Mouse (Mus musculus) kidney, embryonic 15.5 days (tissue): ENCODE data around the gene Naip6. TPM values are rescaled to one million over a fixed set of nuclear protein-coding genes. Genes with fewer than 3 reads are reported as not detected.
"Not testable (repeated sequence)": the region's sequence is repeated elsewhere in the genome, so short reads cannot be mapped to it uniquely, and the experiment has no call there.

Experiments used
- ATAC-seq: fragments of 200-750 bp; cut with Nextera tagmentation; replicated peaks from 2 replicates; pipeline ENCODE4 v1.8.0; 2017; ENCODE audit warnings: moderate TSS enrichment; ENCODE audit not compliant: low FRiP score
- H3K27ac ChIP-seq: fragments of 300-500 bp; sonication (generic); 2 replicates; pipeline ENCODE4 v1.5.1; 2015; ENCODE audit warnings: mild to moderate bottlenecking, inconsistent platforms
- H3K27me3 ChIP-seq: fragments of 300-500 bp; sonication (generic); 2 replicates; pipeline ENCODE4 v1.6.1; 2015; ENCODE audit warnings: inconsistent platforms
- H3K36me3 ChIP-seq: fragments of 300-500 bp; sonication (generic); 2 replicates; pipeline ENCODE4 v1.6.1; 2015; ENCODE audit warnings: inconsistent platforms
- H3K4me1 ChIP-seq: fragments of 300-500 bp; sonication (generic); 2 replicates; pipeline ENCODE4 v1.6.1; 2015; ENCODE audit warnings: inconsistent platforms
- H3K4me2 ChIP-seq: fragments of 300-500 bp; sonication (generic); 2 replicates; pipeline ENCODE4 v1.6.1; 2015; ENCODE audit warnings: moderate library complexity, mild to moderate bottlenecking, inconsistent platforms
- H3K4me3 ChIP-seq: fragments of 300-500 bp; sonication (generic); replicated peaks from 2 replicates; pipeline ENCODE4 v1.5.1; 2015; ENCODE audit warnings: mild to moderate bottlenecking, inconsistent platforms
- H3K9ac ChIP-seq: fragments of 300-500 bp; sonication (generic); 2 replicates; pipeline ENCODE4 v1.6.1; 2015; ENCODE audit warnings: mild to moderate bottlenecking, inconsistent platforms
- H3K9me3 ChIP-seq: fragments of 300-500 bp; sonication (generic); replicated peaks from 2 replicates; pipeline ENCODE4 v1.6.1; 2016; ENCODE audit warnings: inconsistent platforms
- WGBS: fragments of 180-500 bp; shearing (Covaris S2); methylation state at CpG from one replicate; pipeline ENCODE4 v1.1.7; 2015; ENCODE audit warnings: mixed read lengths; 5-methylcytosine and 5-hydroxymethylcytosine counted together
- polyA plus RNA-seq: library from polyadenylated mRNA; unstranded; fragments of >200 nt; fragmentation: Nextera tagmentation; extraction: Ambion mirVana; gene quantifications from 2 replicates; pipeline ENCODE4 v1.2.1, GENCODE M21; 2015

The Naip6 gene
- polyA plus RNA-seq = 0.21 and 0.37 TPM in 2 replicates

DNA sequence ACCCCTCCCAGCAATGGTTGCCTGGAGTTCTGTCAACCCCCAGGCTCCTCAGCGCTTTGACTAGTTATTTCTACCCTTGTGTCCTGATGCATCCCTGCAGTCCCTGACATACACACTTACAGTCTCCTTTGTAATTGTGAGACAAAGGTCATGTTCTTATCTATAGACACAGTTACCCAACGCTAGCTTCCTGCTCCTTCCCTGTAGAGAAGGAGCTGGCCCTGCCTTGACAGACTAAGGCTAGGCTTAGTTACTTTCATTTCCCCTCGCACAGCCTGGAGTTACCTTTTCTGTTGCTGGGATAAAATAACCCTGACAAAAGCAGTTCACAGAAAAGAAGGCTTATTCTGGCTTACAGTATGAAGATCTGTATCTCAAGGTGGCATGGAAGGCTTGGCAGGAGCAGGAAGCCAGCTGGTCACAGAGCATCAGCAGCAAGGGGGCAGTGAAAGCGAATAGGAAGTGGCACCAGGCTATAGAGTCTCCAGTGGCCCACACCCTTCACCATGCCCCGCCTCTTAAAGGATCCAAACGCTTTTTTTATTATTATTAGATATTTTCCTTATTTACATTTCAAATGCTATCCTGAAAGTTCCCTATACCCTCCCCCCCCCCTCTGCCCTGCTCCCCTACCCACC is at the start of gene Naip6:
Gene Naip6 (minus strand): TSS at position 419 of the 638 bp plus-strand sequence.
- not testable (repeated sequence) for H3K4me2 ChIP-seq, H3K4me3 ChIP-seq, H3K27ac ChIP-seq, ATAC-seq, H3K36me3 ChIP-seq, H3K27me3 ChIP-seq, H3K9ac ChIP-seq, H3K4me1 ChIP-seq, H3K9me3 ChIP-seq
- WGBS = 75% methylated on average over 6 of the region's 6 CpGs

DNA sequence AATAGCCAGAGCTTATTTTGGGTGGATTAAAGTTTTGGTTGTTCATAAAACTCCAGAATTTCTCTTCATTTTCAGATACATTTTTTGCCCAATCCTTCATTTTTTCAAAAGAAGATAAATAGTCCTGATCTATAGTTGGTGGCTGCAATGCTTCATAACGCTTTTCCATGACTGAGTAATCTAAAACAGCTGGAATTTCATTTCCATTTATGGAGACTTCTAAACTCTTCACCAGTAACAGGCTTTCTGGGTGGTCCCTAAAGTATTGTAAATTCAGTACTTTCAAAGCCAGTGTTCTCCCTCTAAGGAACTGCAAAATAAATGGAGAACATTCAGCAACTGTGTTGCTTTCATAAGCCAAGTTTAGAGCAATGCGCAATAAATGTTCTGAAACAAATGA is 34.8 kb upstream of the Naip6 start:
- H3K4me2 ChIP-seq, H3K4me3 ChIP-seq, H3K9me3 ChIP-seq, H3K4me1 ChIP-seq, ATAC-seq, H3K27me3 ChIP-seq, H3K9ac ChIP-seq, H3K36me3 ChIP-seq: not testable (repeated sequence)
- H3K27ac ChIP-seq = 0 out of 2 replicates have a peak overlapping the region, but pooled peaks have one; percentile 41
- 68% methylated on average over 2 of the region's 2 CpGs for WGBS

DNA sequence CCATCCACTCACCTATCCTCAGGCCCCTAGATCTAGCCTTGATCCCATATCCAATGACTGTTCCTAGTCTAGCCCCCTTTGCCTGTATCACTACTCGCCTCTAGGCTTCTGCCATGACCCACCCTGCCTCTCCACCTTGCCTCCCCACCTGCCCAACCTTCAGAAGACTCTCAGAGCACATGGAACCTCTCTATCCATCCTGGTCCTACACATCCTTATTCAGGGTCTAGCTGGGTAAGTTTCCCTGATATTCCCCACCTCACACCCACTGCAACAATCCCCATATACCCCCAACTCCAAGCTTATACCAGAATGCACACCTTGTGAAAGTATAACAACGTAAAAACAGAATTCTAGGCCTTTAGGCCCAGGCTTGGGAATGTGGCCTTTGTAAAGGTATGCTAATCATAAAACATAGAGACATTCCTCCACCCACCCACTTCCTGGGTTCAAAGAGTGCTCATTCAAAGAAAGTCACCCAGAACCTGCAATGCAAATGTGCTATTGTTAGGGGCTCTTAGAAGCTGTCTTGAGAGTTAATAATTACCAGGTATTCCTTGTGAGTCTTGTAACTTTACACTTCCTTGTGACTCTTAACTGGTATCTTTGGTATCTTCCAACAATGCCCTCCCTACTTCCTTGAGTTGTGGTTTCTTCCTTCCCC is 32.2 kb upstream of the Naip6 start:
- not testable (repeated sequence) for ATAC-seq, H3K36me3 ChIP-seq, H3K4me1 ChIP-seq, H3K27me3 ChIP-seq, H3K9me3 ChIP-seq, H3K9ac ChIP-seq, H3K27ac ChIP-seq, H3K4me3 ChIP-seq, H3K4me2 ChIP-seq
- 72% methylated on average over 1 of the region's 2 CpGs for WGBS

DNA sequence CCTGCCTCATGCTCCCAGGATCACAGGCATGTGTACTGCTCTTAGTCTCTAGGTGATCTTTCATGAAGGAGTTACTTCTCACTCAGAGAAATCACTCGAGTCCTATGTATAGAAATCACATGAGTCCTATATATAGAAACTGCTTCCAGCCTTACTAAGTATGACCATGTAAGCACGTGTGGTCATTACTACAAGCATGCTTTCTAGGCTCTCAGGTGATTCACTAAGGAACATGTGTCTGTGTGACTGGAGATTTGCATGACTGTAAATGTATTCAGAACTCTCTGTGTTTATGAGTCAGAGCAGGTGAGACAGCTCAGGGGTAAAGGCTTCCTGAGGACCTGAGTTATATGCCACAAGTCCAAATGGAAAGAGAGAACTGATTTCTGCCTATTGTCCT is 24.3 kb upstream of the Naip6 start:
- Histone ChIP-seq H3K9ac (no peak overlapping the region), H3K4me3 (no peak overlapping the region), H3K27me3 (no peaks in the 10 kb centered on the region), H3K4me2 (no peak overlapping the region), H3K36me3 (no peaks in the 10 kb centered on the region), H3K4me1 (no peaks in the 10 kb centered on the region), H3K9me3 (no peaks in the 10 kb centered on the region), H3K27ac (no peak overlapping the region)
- no peak for ATAC-seq
- 78% methylated on average over 2 of the region's 2 CpGs for WGBS

DNA sequence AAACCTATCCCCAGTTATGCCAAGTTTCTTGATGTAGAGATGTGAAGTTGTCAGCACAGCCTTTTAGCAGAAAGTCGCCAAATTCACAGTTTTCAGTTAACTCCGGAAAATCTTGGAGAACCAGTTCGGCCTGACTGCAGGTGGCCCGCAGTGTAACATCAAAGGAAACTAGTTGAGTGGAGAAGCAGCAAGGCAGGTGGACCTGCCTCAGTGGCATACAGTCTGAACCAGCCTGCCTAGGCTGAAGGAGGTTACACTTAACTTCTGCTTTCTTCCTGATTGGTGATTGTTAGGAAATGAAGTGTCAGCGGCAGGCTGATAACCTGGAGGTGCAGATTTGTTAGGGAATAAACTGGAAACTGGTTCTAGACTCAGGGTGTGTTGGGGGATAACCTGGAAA is 14.3 kb upstream of the Naip6 start:
- H3K27me3 ChIP-seq, H3K9me3 ChIP-seq, H3K4me2 ChIP-seq, H3K9ac ChIP-seq, H3K4me1 ChIP-seq, ATAC-seq, H3K36me3 ChIP-seq, H3K4me3 ChIP-seq, H3K27ac ChIP-seq: not testable (repeated sequence)
- WGBS = 37% methylated on average over 5 of the region's 5 CpGs

DNA sequence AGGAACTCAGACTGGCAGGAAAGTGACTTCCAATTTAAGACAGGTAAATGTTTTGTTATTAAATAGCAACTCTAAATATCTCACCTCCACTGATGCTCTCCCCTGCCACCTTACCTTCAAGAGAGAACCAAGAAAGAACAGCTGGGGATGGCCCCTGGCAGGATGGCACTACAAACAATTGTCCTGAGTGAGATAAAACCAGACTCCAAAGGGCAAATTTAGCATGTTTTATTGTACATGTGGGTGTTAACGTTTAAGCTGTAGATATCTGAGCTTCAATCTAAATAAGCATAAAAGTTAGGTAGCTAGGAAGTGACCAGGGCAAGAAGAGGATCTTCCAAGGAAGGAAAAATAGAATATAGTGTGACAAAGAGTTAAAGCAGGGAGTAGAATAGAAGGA is 11.4 kb upstream of the Naip6 start:
- H3K4me2 ChIP-seq, H3K4me3 ChIP-seq, ATAC-seq, H3K36me3 ChIP-seq, H3K27me3 ChIP-seq, H3K9ac ChIP-seq, H3K4me1 ChIP-seq, H3K27ac ChIP-seq, H3K9me3 ChIP-seq: not testable (repeated sequence)
- 22% methylated on average over 1 of the region's 1 CpGs for WGBS

DNA sequence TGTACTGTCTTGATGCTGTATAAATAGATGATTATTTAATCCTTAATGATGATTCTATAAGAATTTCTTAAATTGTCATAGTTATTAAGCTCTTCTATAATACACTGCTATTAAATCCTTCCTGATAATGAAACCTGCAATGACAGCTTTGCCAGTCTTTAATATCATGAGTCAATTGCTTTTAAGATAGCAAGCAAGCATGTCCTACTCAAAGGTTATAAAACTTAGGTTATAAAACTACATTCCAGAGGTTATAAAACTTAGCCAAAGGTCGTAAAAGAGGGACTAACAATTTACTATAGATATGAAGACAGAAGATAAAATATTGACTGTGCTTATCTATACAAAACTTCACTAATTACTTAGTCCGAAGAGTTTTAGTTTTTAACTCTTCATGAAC is 10.6 kb upstream of the Naip6 start:
- H3K36me3 ChIP-seq, H3K4me1 ChIP-seq, H3K27me3 ChIP-seq, H3K27ac ChIP-seq, ATAC-seq, H3K9ac ChIP-seq, H3K9me3 ChIP-seq, H3K4me2 ChIP-seq, H3K4me3 ChIP-seq: not testable (repeated sequence)
- 65% methylated on average over 2 of the region's 2 CpGs for WGBS

DNA sequence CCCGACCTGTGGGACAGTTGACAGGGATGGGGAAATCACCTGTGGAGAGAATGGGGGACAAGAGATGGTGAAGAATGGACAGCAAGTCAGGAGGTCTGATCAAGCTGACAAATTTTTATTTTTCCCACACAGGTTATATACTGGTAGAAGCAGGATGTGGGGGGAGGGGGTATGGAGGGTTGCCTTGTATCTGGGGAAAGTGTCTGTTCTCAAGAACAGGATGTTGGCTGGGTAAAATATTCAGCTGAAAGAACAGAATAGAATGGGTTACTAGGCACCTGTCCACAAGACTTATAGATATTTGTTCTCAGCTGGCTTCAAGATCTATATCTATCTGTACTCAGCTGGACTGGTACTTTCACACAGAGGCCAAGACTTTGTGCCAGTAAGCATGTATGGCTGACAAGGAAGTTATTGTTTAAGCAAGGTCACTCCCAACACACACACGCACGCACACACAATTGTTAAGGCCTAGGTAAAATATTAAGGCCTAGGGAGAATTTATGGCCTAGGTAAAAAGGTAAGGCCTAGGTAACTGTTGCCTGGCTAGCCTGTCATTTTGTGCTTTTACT is 4.9 kb upstream of the Naip6 start:
- 83% methylated on average over 3 of the region's 3 CpGs for WGBS
- not testable (repeated sequence) for H3K4me3 ChIP-seq, H3K27me3 ChIP-seq, H3K36me3 ChIP-seq, H3K9ac ChIP-seq, H3K9me3 ChIP-seq, H3K4me1 ChIP-seq, H3K27ac ChIP-seq, H3K4me2 ChIP-seq, ATAC-seq

DNA sequence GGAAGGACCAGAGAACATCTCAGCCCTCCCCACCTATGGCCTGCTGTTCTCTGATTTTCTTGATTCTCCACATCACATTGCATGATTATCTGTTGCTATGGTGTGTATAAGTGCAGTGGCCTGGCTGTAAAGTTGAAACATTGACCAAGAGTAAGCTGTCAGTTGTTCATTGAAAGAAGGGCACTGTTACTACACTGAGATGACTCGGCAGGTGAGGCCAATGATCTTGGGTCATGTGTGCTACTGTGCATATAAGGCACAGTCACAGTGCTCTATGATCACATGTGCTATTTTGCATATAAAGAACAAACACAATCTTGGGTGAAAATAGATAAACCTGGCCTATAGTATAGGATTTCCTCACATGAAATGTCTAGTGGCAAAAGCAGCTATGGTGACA is 32.9 kb downstream of the Naip6 start:
- Histone ChIP-seq H3K9me3 (no peaks in the 10 kb centered on the region), H3K27ac (no peak overlapping the region), H3K27me3 (no peaks in the 10 kb centered on the region), H3K4me3 (no peak overlapping the region), H3K4me2 (no peak overlapping the region), H3K36me3 (no peaks in the 10 kb centered on the region), H3K4me1 (no peaks in the 10 kb centered on the region), H3K9ac (no peak overlapping the region)
- no peak for ATAC-seq
- 85% methylated on average over 1 of the region's 1 CpGs for WGBS

DNA sequence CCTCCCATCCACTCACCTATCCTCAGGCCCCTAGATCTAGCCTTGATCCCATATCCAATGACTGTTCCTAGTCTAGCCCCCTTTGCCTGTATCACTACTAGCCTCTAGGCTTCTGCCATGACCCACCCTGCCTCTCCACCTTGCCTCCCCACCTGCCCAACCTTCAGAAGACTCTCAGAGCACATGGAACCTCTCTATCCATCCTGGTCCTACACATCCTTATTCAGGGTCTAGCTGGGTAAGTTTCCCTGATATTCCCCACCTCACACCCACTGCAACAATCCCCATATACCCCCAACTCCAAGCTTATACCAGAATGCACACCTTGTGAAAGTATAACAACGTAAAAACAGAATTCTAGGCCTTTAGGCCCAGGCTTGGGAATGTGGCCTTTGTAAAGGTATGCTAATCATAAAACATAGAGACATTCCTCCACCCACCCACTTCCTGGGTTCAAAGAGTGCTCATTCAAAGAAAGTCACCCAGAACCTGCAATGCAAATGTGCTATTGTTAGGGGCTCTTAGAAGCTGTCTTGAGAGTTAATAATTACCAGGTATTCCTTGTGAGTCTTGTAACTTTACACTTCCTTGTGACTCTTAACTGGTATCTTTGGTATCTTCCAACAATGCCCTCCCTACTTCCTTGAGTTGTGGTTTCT is 45.9 kb downstream of the Naip6 start:
- H3K27ac ChIP-seq, H3K4me1 ChIP-seq, H3K9ac ChIP-seq, ATAC-seq, H3K36me3 ChIP-seq, H3K4me2 ChIP-seq, H3K4me3 ChIP-seq, H3K9me3 ChIP-seq, H3K27me3 ChIP-seq: not testable (repeated sequence)
- no CpG with 5 or more reads among the region's 1 CpGs for WGBS

DNA sequence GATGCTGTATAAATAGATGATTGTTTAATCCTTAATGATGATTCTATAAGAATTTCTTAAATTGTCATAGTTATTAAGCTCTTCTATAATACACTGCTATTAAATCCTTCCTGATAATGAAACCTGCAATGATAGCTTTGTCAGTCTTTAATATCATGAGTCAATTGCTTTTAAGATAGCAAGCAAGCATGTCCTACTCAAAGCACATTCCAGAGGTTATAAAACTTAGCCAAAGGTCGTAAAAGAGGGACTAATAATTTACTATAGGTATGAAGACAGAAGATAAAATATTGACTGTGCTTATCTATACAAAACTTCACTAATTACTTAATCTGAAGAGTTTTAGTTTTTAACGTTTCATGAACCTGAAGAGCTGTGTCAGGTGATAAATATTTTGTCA is 60.5 kb downstream of the Naip6 start:
- H3K4me2 ChIP-seq, H3K27ac ChIP-seq, ATAC-seq, H3K4me1 ChIP-seq, H3K27me3 ChIP-seq, H3K36me3 ChIP-seq, H3K4me3 ChIP-seq, H3K9ac ChIP-seq, H3K9me3 ChIP-seq: not testable (repeated sequence)
- WGBS = 46% methylated on average over 2 of the region's 2 CpGs

DNA sequence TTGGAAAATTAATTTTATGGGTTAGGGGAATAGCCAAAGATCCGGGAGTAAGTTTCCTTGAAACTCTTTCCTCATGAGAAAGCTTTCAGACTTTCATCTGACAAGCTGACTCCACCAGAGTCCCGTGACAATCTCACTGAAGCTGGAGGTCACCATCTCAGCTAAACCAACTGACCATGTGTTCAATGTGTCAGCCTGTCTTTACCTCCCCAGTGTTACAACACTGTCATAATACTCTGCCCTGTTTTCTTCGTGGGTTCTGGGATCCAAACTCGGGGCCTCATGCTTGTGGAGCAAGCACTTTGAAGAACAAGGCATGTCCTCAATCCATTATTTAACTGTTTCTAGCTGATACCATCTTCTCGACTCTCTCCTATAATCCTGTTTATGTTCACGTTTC is 61.5 kb downstream of the Naip6 start:
- H3K36me3 ChIP-seq, H3K4me2 ChIP-seq, H3K9me3 ChIP-seq, H3K9ac ChIP-seq, H3K4me3 ChIP-seq, H3K27me3 ChIP-seq, H3K27ac ChIP-seq, H3K4me1 ChIP-seq, ATAC-seq: not testable (repeated sequence)
- WGBS = 77% methylated on average over 6 of the region's 6 CpGs
